Mouse (Mus musculus) heart, postnatal 36 days (tissue): ENCODE results near the gene Fam187b. TPM values are rescaled to one million over a fixed set of nuclear protein-coding genes. Genes with fewer than 3 reads are reported as not detected.

Experiments
- DNase-seq, 2 experiments: peaks; one replicate each; pipeline ENCODE4 v3.0.0; 2021 to 2022
- intact Hi-C: fragments of 180-260 bp; cut with DNase I; formaldehyde crosslinking; loops from one replicate; pipeline ENCODE4 v1.15.1; 2025
- total RNA-seq, 2 experiments: library from RNA; stranded (reverse); gene quantifications; 2 replicates each; pipeline ENCODE4 v1.2.3; 2021

Gene Fam187b
- total RNA-seq, 2 experiments from 2014 or later = 0.17 TPM; not detected in 1

- DNase-seq = no peak
- intact Hi-C loops = no loop called here
Observed at GRCm38 (mm10) chr7:30996491-30996890, 22.9 kb downstream of the Fam187b start.

DNA sequence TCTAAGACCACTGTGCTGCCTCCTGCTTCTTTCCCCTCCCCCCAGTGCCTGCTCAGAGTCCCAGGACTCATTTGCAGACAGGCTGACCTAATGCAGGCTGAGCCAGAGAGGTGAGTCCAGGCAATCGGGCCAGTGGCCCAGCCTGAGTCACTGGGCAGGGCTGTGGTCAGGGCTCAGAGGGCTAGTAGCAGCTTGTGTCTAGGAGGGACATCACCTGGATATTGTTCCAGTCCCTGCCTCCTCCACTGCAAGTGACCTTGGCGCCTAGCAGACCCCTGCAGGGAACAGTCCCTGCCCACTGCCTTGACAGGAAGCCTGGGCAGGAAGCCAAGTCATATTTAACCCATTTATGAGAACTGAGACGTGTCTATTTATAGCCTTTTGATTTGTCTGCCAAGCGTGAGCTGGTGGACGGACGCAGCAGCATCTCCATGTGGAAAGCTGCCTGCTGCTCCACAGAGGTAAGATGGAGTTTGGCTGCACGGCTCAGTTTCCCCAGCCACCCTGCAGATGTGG, 27.0 kb downstream of the Fam187b start:
- intact Hi-C loops = no loop called here

DNA sequence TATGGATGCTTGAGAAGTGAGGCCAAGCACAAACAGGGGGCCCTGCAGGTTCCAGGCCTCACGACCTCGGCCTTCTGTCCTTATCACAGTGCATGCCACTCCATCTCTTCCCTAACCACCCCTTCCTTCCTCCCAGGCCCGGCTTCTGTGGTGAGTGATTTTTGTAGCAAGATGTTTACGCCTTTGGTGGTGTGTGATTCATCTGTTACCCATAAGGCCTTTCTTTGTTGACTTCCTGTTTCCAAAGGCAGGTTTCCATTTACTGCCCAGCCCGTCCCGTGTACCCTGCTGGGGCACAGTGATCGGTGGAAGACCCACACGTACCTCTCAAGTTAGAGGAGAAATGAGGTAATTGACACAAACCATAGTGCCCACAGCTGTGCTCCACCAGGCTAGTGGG, 29.1 kb downstream of the Fam187b start:
- peak; percentile 18 to 31 for DNase-seq
- intact Hi-C loops = no loop called here

More for the DNA sequence above, 27.0 kb downstream of the Fam187b start:
- DNase-seq = peak; percentile 60 to 71

- intact Hi-C loops = no loop called here
- no peak for DNase-seq
Observed at GRCm38 (mm10) chr7:31007775-31008174, 34.2 kb downstream of the Fam187b start.

DNA sequence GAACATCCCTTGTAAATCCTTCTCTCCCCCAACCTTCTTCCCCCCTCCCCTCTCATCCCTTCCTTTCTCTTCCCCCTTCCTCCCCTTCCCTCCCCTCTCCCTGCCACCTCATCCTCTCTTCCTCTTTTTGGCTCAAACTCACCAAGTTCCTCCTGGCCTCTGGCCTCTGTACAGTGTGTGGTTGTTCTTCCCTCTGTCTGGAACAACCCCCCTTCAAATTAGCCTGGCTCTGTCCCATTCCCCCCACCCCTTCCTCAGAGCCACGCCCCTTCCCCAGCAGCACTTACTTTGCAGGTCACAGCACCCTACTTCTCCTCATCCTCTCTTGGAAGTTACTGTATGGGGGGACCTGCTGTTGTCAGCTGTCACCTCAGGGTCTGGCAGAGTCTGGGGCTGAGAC, 34.6 kb downstream of the Fam187b start:
- DNase-seq = no peak
- intact Hi-C loops = no loop called here

GRCm38 (mm10) chr7:31008889-31009288, 35.3 kb downstream of the Fam187b start:
- intact Hi-C loops = no loop called here
- DNase-seq = no peak

DNA sequence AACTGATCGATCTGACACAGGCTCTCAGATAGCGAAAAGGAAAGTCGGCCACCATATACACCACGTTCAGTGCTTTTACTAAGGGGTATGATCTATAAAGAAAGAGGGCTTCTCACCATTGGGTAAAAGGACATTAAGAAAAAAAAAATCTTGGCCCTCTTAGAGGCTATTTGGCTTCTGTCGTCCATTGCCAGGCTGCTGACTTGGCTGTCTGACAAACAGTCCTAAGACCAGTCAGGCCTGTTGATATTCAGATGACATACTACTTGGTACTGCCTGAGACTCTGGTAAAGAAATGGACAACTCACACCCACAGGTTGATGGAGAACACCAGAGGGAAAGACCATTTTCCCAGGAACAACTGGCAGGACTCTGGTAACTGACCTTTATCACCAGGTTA, 39.4 kb downstream of the Fam187b start:
- intact Hi-C loops = no loop called here
- DNase-seq = no peak

- DNase-seq = no peak
Observed at GRCm38 (mm10) chr7:31017104-31017901, 43.7 kb downstream of the Fam187b start.

GRCm38 (mm10) chr7:31028609-31029008, 55.0 kb downstream of the Fam187b start:
- intact Hi-C loops = no loop called here

More at GRCm38 (mm10) chr7:31017104-31017901, 43.7 kb downstream of the Fam187b start:
- intact Hi-C loops = no loop called here

DNA sequence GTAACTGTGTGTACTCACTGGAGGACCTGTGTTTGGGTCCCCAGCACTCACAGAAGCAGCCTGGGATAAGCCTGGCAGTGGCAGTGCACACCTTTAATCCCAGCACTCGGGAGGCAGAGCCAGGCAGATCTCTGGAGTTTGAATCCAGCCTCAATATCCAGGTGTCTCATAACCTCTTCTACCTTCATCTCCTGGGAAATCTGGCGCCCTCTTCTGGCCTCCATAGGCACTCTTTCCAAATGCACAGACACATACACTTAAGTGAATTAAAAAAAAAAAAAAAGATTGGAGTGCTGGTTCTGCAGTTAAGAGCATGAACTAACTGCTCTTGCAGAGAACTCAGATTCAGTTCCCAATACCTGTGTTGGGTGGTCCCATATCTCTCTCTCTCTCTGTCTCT, 57.1 kb downstream of the Fam187b start:
- intact Hi-C loops = no loop called here
- no peak for DNase-seq

More at GRCm38 (mm10) chr7:31028609-31029008, 55.0 kb downstream of the Fam187b start:
- DNase-seq = no peak

DNA sequence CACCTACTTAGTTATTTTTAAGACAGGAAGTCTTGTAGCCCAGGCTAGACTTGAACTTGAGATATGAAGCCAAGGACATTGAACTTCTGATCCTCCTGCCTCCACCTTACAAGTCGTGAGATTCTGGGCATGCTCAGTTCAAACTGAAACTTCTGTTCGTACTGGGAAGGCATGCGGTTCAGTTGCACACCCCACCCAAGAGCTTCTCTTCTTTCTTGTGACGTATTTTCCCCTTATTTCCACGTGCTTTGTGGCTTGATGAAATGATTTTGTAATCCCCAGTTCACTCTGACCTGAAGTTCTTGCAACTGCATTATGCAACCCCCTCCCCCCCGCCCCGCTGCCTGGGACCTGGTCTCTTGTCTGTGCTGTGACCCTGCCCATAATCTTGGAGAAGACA, 58.1 kb downstream of the Fam187b start:
- intact Hi-C loops = no loop called here

DNA sequence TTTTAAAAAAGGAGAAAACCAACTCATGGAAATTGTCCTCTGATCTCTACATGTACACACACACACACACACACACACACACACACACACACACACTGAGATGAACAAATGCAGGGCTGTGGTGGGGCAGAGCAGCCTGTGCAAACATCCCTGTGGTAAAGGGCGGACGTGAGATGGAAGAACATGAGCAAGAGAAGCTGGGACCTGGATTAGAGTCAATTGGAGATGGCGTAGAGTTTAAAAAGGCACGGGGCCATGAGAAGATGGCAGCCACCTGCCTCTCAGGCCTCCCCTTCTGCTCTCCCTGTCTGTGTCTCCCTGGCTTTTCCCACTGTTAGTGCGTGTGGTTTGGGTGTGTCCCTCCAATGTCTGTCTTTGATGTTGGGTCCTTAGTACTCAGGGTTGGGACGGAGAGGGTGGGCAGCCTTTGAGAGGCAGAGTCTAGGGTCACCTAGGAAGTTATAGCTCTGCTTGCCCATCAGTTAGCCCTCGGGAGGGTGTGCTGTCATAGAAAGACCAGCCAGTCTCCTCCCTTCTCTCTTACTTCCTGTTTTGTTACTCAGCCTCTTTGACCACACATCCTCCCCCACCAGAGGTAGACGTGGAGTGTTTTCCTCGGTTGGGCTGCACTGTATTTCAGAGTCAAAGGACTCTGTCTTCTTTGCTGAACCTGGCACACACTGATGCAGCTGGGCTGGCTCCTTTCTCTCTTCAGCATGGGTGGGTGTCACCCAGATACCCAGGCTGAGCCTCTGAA, 60.0 kb downstream of the Fam187b start:
- intact Hi-C loops = no loop called here
- no peak for DNase-seq

More for the DNA sequence above, 58.1 kb downstream of the Fam187b start:
- DNase-seq = no peak

- intact Hi-C loops = no loop called here
- no peak for DNase-seq
Observed at GRCm38 (mm10) chr7:31034789-31035188, 61.2 kb downstream of the Fam187b start.

DNA sequence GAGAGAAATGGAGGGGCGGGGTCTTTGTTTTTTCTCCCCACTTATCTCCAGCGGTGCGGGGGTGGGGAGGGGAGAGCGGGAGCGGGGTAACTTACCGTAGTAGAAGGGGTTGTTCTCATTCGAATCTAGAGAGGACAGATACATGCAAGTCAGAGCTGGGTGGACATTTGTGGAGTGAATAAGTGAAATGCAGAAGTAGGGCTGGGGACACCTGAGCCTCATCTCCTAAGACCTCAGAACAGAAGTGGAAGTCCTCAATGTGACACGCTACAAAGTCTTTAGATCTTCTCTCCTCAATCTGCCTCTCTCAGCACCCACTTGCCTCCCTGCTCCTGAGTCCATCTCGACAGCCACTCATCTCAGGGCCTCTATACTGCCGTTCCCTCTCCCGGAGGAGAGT, 61.7 kb downstream of the Fam187b start:
- no peak for DNase-seq

DNA sequence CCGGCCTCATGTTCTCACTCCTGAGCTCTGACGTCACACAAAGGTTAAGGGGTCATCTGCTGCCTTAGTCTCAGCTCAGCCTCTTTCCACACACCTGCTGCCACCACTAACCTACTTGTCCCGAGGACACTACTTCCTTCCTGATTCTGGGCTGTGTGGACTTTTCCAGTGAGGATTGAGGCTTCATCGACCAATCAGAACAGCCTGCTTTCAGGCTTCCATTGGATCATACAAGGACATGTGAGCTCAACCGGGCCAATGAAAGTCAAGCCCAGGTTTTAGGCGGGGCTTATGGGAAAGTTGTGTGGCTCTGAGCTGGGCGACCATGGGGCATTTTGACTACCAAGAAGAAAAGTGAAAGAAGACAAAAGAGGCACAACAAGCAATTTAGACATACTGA, 63.3 kb downstream of the Fam187b start:
- intact Hi-C loops = no loop called here
- no peak for DNase-seq

More for the DNA sequence above, 61.7 kb downstream of the Fam187b start:
- intact Hi-C loops = no loop called here

- no peak for DNase-seq
- intact Hi-C loops = no loop called here
Observed at GRCm38 (mm10) chr7:31037675-31038074, 64.1 kb downstream of the Fam187b start.

DNA sequence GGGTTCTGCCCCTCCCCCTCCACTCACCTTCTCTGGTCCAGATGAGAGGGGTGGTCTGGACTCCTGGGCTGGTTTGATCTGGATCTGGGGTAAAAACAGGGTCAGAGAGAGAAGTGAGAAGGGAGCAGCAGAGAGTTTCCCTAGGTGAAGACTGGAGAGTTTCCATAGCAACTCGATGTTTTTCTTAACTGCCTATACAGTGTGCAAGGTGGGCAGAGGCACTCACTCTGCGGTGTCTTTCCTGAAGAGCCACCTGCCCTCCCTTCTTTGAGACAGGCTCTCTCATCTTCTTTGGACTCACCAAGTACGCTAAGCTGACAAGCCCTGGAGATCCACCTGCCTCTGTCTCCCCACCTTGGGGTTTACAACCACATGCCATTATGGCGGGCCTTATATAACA, 65.4 kb downstream of the Fam187b start:
- DNase-seq = no peak
- intact Hi-C loops = no loop called here
